Mouse (Mus musculus) bone marrow, adult 2 months (tissue): Measurements from ENCODE around the gene Dennd6b.

Experiments
- CTCF ChIP-seq: fragments of 200-500 bp; IDR thresholded peaks from 2 replicates; pipeline ENCODE4 v1.5.1; 2011; ENCODE audit warnings: low read length, control low read depth; ENCODE audit not compliant: control insufficient read depth, insufficient read depth
- POLR2A ChIP-seq: fragments of 200-500 bp; IDR thresholded peaks from 2 replicates; pipeline ENCODE4 v1.6.1; 2011; ENCODE audit warnings: low read depth, mild to moderate bottlenecking, control low read depth, low read length, borderline replicate concordance; ENCODE audit not compliant: control insufficient read depth

DNA sequence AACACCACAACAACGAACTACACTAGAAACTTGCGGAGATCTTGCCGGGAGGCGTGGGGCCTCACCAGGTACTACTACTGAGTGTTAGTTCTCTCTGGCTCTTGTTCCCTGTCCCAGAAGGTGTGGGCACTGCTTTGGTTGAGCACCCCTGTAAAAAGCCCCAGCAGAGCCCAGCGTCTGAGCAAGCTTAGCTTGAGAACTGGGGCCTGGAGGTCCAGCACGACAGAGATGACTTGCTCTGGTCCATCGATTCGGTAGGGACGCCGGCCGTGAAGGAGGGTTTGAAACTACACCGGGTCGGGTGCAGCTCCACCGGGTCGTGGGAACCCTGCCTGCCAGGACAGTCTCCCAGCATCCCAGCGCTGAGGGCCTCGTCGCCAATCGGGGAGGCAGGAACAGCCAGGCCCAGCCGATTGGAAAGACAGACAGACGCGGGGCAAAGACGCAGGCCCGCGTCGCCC lies 16.2 kb downstream of the Dennd6b start:
- no peak for TF ChIP-seq CTCF
- no peak for TF ChIP-seq POLR2A
